Mouse (Mus musculus): ENCODE data around the gene Abhd2.

Gene Abhd2

GRCm38 (mm10) chr7:79295196-79295826 is 22.3 kb downstream of the Abhd2 start:
- DNase-seq = no peak

- no peak for DNase-seq
Observed at GRCm38 (mm10) chr7:79298681-79299080, 25.7 kb downstream of the Abhd2 start.

- DNase-seq = no peak
Observed at GRCm38 (mm10) chr7:79299548-79299947, 26.5 kb downstream of the Abhd2 start.

GRCm38 (mm10) chr7:79300432-79301151 is 27.6 kb downstream of the Abhd2 start:
- DNase-seq = no peak

- DNase-seq = no peak
Observed at GRCm38 (mm10) chr7:79302145-79302544, 29.1 kb downstream of the Abhd2 start.

- DNase-seq = no peak
Observed at GRCm38 (mm10) chr7:79302586-79302985, 29.6 kb downstream of the Abhd2 start.

- DNase-seq = no peak
Observed at GRCm38 (mm10) chr7:79303183-79303761, 30.3 kb downstream of the Abhd2 start.

- DNase-seq = no peak
Observed at GRCm38 (mm10) chr7:79308455-79309030, 35.5 kb downstream of the Abhd2 start.

GRCm38 (mm10) chr7:79309247-79310190 is 36.5 kb downstream of the Abhd2 start:
- DNase-seq = peak; percentile 53

- DNase-seq = no peak
Observed at GRCm38 (mm10) chr7:79310191-79310555, 37.2 kb downstream of the Abhd2 start.

- no peak for DNase-seq
Observed at GRCm38 (mm10) chr7:79311420-79311988, 38.5 kb downstream of the Abhd2 start.

GRCm38 (mm10) chr7:79312246-79312645 is 39.2 kb downstream of the Abhd2 start:
- no peak for DNase-seq

GRCm38 (mm10) chr7:79313519-79314059 is 40.6 kb downstream of the Abhd2 start:
- no peak for DNase-seq

GRCm38 (mm10) chr7:79314517-79314916 is 41.5 kb downstream of the Abhd2 start:
- no peak for DNase-seq

- DNase-seq = no peak
Observed at GRCm38 (mm10) chr7:79315149-79315548, 42.1 kb downstream of the Abhd2 start.

- DNase-seq = no peak
Observed at GRCm38 (mm10) chr7:79316069-79316695, 43.2 kb downstream of the Abhd2 start.

- DNase-seq = no peak
Observed at GRCm38 (mm10) chr7:79317576-79317975, 44.6 kb downstream of the Abhd2 start.

GRCm38 (mm10) chr7:79318110-79318801 is 45.3 kb downstream of the Abhd2 start:
- DNase-seq = no peak

- DNase-seq = no peak
Observed at GRCm38 (mm10) chr7:79323855-79324254, 50.9 kb downstream of the Abhd2 start.

- DNase-seq = no peak
Observed at GRCm38 (mm10) chr7:79328769-79329168, 55.8 kb downstream of the Abhd2 start.

- no peak for DNase-seq
Observed at GRCm38 (mm10) chr7:79331197-79331596, 58.2 kb downstream of the Abhd2 start.
